Mouse (Mus musculus) stomach, postnatal 0 days (tissue): ENCODE data around the gene Zfp646. TPM values are rescaled to one million over a fixed set of nuclear protein-coding genes. Genes with fewer than 3 reads are reported as not detected.

Experiments
- ATAC-seq: fragments of 200-750 bp; cut with Nextera tagmentation; 2 replicates; pipeline ENCODE4 v1.8.0; 2017; ENCODE audit not compliant: low FRiP score, low TSS enrichment
- DNase-seq: peaks from one replicate; pipeline ENCODE4 v3.0.0-alpha.2; 2016; ENCODE audit warnings: low spot score
- H3K27ac ChIP-seq: fragments of 300-500 bp; sonication (generic); replicated peaks from 2 replicates; pipeline ENCODE4 v1.5.1; 2014; ENCODE audit warnings: mild to moderate bottlenecking, control low read depth
- H3K27me3 ChIP-seq: fragments of 300-500 bp; sonication (generic); 2 replicates; pipeline ENCODE4 v1.6.1; 2014; ENCODE audit warnings: low read length; ENCODE audit not compliant: control insufficient read depth, insufficient read depth
- H3K36me3 ChIP-seq: fragments of 300-500 bp; sonication (generic); 2 replicates; pipeline ENCODE4 v1.6.1; 2014; ENCODE audit warnings: low read length, mixed read lengths; ENCODE audit not compliant: control insufficient read depth, insufficient read depth
- H3K4me1 ChIP-seq: fragments of 300-500 bp; sonication (generic); replicated peaks from 2 replicates; pipeline ENCODE4 v1.6.1; 2014; ENCODE audit warnings: antibody characterized with exemption; ENCODE audit not compliant: control insufficient read depth, insufficient read depth
- H3K4me2 ChIP-seq: fragments of 300-500 bp; sonication (generic); replicated peaks from 2 replicates; pipeline ENCODE4 v1.6.1; 2014; ENCODE audit warnings: low read depth, mild to moderate bottlenecking, control low read depth, moderate library complexity
- H3K4me3 ChIP-seq: fragments of 300-500 bp; sonication (generic); 2 replicates; pipeline ENCODE4 v1.5.1; 2014; ENCODE audit warnings: low read depth, low read length, control low read depth
- H3K9ac ChIP-seq: fragments of 300-500 bp; sonication (generic); 2 replicates; pipeline ENCODE4 v1.6.1; 2014; ENCODE audit warnings: mild to moderate bottlenecking, low read length, control low read depth, mixed read lengths
- H3K9me3 ChIP-seq: fragments of 300-500 bp; sonication (generic); 2 replicates; pipeline ENCODE4 v1.6.1; 2016; ENCODE audit warnings: low read length; ENCODE audit not compliant: control insufficient read depth
- CTCF ChIP-seq: IDR thresholded peaks from 2 replicates; pipeline ENCODE4 v1.5.1; 2016; ENCODE audit warnings: antibody characterized with exemption, low read depth, mild to moderate bottlenecking, moderate library complexity
- EP300 ChIP-seq: optimal IDR thresholded peaks from 2 replicates; pipeline ENCODE3; 2016; ENCODE audit warnings: antibody characterized with exemption
- WGBS: fragments of 180-500 bp; shearing (Covaris S2); extraction: QIAGEN DNeasy Blood & Tissue Kit; methylation state at CpG from one replicate; pipeline ENCODE4 v1.1.7; 2014; 5-methylcytosine and 5-hydroxymethylcytosine counted together
- polyA plus RNA-seq: library from polyadenylated mRNA; unstranded; fragments of >200 nt; fragmentation: Nextera tagmentation; extraction: Ambion mirVana; gene quantifications from 2 replicates; pipeline ENCODE4 v1.2.1, GENCODE M21; 2015

The Zfp646 gene
- polyA plus RNA-seq, 1 experiment from 2014 or later: 3.8 TPM

- H3K4me3 ChIP-seq: no peak overlapping the region
- TF ChIP-seq EP300 (no peak), CTCF (no peak)
- H3K27me3 ChIP-seq: no peaks in the 10 kb centered on the region
- H3K9ac ChIP-seq: no peak overlapping the region
- H3K36me3 ChIP-seq: peaks cover 5% of the 10 kb centered on the region
- H3K4me2 ChIP-seq: no peak overlapping the region
- ATAC-seq: no peak
- no peak overlapping the region for H3K27ac ChIP-seq
- H3K4me1 ChIP-seq: 0 out of 2 replicates have a peak, but pooled peaks cover 3% of the 10 kb centered on the region
- no peaks in the 10 kb centered on the region for H3K9me3 ChIP-seq
- 95% methylated on average over 12 of the region's 12 CpGs for whole genome bisulfite sequencing
- DNase-seq: no peak
These were observed 9.6 kb upstream of the Zfp646 start for GRCm38 (mm10) chr7:127866434-127866833.

- no peak overlapping the region for H3K4me2 ChIP-seq
- H3K27me3 ChIP-seq: no peaks in the 10 kb centered on the region
- no peak overlapping the region for H3K4me3 ChIP-seq
- 0 out of 2 replicates have a peak, but pooled peaks cover 3% of the 10 kb centered on the region for H3K4me1 ChIP-seq
- 97% methylated on average over 18 of the region's 18 CpGs for WGBS
- ATAC-seq (no peak), DNase-seq (no peak)
- TF ChIP-seq EP300 (no peak), CTCF (no peak)
- H3K9me3 ChIP-seq: no peaks in the 10 kb centered on the region
- peaks cover 5% of the 10 kb centered on the region for H3K36me3 ChIP-seq
- H3K27ac ChIP-seq: no peak overlapping the region
- no peak overlapping the region for H3K9ac ChIP-seq
These were observed 8.4 kb upstream of the Zfp646 start for GRCm38 (mm10) chr7:127867641-127868040.

DNA sequence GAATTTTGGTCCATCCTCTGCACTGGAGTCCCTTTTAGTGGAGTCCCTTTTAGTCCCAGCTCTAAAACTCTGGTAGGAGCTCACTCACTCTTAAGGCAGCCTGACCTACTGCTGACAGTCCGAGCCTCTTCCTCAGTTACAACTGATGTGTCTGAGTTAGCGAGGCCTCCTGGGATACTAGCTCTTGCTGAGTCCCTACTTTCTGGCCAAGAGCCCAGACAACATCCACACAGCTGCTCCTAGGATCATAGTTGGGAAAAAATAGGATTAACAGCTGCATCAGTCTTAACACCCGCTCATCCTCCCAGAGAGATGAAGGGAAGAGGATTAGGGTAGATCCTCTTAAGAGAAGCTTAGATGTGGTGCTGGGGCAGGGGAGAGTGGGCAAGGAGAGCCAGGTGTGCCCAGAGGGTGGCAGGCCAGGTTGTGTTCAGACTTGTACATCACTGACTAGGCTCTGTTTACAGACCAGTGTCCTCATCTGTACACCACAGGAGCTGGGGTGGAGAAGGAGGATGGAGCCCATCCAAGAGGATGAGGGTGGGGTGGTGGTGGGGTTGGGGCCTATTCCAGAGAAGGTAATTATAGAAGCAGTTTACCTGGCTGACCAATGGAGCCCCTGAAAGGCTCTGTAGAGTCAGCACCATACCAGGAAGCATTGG, 6.7 kb upstream of the Zfp646 start:
- 32% methylated on average over 3 of the region's 3 CpGs for WGBS
- peaks cover 5% of the 10 kb centered on the region for H3K36me3 ChIP-seq
- no peak overlapping the region for H3K4me3 ChIP-seq
- H3K4me2 ChIP-seq: no peak overlapping the region
- DNase-seq: no peak
- H3K27me3 ChIP-seq: no peaks in the 10 kb centered on the region
- H3K9ac ChIP-seq: peak overlapping the region; percentile 35; the same call in 1 of the 2 replicates
- no peak for TF ChIP-seq CTCF
- no peak for TF ChIP-seq EP300
- H3K9me3 ChIP-seq: no peaks in the 10 kb centered on the region
- peak; percentile 24 for ATAC-seq
- 0 out of 2 replicates have a peak, but pooled peaks cover 3% of the 10 kb centered on the region for H3K4me1 ChIP-seq
- 0 out of 2 replicates have a peak overlapping the region, but pooled peaks have one; percentile 30 for H3K27ac ChIP-seq

DNA sequence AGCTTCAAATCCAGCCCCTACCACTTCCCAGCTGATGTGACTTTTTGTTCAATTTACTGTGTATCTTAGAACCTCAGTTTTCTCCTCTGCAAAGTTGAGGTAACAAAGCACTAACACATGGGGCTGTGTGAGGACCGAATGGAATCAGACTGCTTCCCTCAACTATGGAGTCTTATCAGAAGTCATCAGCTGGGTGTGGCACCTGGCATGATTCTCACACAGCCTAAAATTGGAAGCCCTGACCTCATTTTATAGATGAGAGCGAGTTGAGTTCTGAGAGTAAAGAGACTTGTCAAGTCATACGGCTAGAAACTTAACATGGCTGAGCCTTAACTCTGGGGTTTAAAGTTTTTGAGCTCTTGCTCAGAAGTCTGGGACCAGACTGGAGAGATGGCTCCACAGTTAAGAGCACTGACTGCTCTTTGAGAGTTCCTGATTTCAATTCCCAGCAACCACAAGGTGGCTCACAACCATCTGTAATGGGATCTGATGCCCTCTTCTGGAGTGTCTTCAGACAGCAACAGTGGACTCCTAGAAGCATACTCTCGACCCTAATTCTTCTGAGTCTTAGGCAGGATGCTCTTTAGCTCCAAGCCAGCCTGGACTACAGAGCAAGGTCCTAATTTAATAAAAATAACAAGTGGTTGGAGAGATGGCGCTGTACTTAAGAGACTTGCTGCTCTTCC, 5.7 kb upstream of the Zfp646 start:
- no peak overlapping the region for H3K4me3 ChIP-seq
- H3K27ac ChIP-seq: no peak overlapping the region
- TF ChIP-seq EP300 (no peak), CTCF (peak; percentile 62)
- H3K4me1 ChIP-seq: 0 out of 2 replicates have a peak, but pooled peaks cover 3% of the 10 kb centered on the region
- H3K4me2 ChIP-seq: no peak overlapping the region
- no peak for DNase-seq
- no peak for ATAC-seq
- H3K27me3 ChIP-seq: no peaks in the 10 kb centered on the region
- H3K9me3 ChIP-seq: no peaks in the 10 kb centered on the region
- no peak overlapping the region for H3K9ac ChIP-seq
- peaks cover 5% of the 10 kb centered on the region for H3K36me3 ChIP-seq
- WGBS: 75% methylated on average over 5 of the region's 5 CpGs

DNA sequence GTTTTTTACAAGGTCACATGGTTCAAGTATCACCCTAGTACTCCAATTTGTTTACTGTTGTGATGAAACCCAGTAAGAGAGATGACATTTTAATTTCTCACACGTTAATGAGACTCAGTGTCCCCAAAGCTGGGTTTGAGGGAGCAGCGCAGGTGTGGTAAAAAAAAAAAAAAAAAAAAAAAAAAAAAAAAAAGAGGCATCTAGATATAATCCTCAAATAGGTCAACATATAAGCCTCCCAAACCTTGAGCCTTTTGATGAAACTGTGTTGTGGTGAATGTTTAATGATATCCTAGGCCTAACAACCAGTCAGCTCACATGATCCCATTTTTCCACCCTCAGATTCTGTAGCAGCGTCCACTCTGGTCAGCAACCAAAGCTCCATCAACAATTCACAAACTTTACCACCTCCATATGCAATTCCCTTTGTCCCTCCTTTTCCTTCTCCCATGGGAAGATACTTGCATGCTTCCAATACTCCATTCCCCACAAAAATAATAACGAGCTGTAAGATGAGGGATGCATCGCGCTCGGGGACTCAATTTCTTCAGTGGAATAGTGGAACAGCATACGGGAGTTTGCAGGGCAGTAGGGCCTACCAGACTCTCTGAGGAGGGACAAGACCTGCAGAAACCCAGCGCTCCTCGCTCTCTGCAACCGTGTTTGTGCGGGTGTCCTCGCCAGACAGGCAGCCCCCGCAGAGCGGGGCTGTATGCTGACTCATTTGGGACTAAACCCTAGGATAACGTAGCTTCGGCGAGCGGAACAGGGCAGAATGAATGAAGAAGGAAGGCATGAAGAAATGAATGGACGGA, 1.0 kb upstream of the Zfp646 start:
- no peak for TF ChIP-seq EP300
- no peak for TF ChIP-seq CTCF
- Histone ChIP-seq H3K9me3 (no peaks in the 10 kb centered on the region), H3K27me3 (no peaks in the 10 kb centered on the region), H3K27ac (peak overlapping the region; percentile 97), H3K36me3 (peaks cover 16% of the 10 kb centered on the region), H3K4me3 (peak overlapping the region; percentile 97), H3K9ac (peak overlapping the region; percentile 94), H3K4me2 (peak overlapping the region; percentile 68), H3K4me1 (0 out of 2 replicates have a peak, but pooled peaks cover 3% of the 10 kb centered on the region)
- WGBS: 3% methylated on average over 20 of the region's 20 CpGs
- ATAC-seq (no peak), DNase-seq (no peak)
